Mouse (Mus musculus): ENCODE results near the gene Lipe.

Gene Lipe

GRCm38 (mm10) chr7:25385850-25386555 lies 12.5 kb downstream of the Lipe start:
- DNase-seq (ENCODE audit: low spot score in 2 of 2) = peak in 1 of 2 experiments; percentile 35

DNA sequence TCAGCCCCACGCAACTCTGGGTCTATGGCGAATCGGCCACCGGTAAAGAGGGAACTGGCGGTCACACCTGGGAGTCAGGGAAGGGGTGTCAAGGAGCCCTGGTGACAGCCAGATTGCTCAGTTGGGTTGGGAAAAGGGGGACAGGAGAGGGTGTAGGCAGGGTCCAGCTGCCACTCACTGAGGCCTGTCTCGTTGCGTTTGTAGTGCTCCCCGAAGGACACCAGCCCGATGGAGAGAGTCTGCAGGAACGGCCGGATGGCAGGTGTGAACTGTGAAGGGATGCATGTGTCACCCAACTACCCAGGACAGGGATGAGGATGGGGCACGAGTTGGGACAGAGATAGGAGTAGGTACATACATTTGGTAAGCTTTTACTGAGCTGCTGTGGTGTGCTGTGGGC lies 13.3 kb downstream of the Lipe start:
- no peak for DNase-seq (ENCODE audit: low spot score in 2 of 2)

GRCm38 (mm10) chr7:25384818-25385217 lies 13.7 kb downstream of the Lipe start:
- peak in 1 of 2 experiments; percentile 7 for DNase-seq (ENCODE audit: low spot score in 2 of 2)

GRCm38 (mm10) chr7:25384318-25384717 lies 14.2 kb downstream of the Lipe start:
- peak in 1 of 2 experiments; percentile 7 for DNase-seq (ENCODE audit: low spot score in 2 of 2)

DNA sequence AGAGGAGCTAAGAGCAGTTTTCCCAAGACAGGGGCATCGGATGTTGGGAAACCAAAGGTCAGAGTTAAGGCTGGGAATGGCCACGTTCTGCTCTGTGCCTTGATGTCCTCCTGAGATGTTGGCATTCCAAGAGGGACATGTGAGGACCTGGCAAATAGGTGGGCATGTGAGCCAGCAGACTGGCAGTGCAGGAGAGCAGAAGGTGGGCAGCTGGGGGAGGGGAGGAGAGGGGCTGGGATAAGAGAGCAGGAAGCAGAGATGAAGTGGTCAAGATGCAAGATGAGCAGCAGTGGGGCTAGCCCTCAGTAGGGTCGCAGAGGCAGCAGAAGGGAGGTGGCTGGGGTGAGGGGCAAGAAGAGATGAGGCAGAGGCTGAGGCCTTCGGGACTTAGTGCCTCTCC lies 14.6 kb downstream of the Lipe start:
- DNase-seq (ENCODE audit: low spot score in 2 of 2) = no peak

DNA sequence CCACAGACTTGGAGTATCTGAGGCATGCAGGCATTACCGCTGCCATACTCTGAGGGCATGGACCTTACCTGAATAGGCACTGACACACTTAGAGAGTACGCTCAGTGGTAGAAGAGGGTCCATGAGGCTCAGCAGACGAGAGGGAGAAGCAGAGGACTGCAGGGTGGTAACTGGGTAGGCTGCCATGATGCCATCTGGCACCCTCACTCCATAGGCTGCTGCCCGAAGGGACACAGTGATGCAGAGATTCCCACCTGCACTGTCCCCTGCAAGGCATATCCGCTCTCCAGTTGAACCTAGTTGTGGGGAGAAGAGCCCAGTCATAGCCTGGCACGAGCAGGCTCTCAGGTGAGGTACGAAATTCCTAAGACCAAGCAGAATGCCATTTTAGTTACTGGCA lies 15.1 kb downstream of the Lipe start:
- peak in 1 of 2 experiments; percentile 5 for DNase-seq (ENCODE audit: low spot score in 2 of 2)

- no peak for DNase-seq (ENCODE audit: low spot score in 2 of 2)
These were observed 16.0 kb downstream of the Lipe start for GRCm38 (mm10) chr7:25382541-25382940.

GRCm38 (mm10) chr7:25381284-25381680 lies 17.2 kb downstream of the Lipe start:
- DNase-seq (ENCODE audit: low spot score in 2 of 2) = no peak

DNA sequence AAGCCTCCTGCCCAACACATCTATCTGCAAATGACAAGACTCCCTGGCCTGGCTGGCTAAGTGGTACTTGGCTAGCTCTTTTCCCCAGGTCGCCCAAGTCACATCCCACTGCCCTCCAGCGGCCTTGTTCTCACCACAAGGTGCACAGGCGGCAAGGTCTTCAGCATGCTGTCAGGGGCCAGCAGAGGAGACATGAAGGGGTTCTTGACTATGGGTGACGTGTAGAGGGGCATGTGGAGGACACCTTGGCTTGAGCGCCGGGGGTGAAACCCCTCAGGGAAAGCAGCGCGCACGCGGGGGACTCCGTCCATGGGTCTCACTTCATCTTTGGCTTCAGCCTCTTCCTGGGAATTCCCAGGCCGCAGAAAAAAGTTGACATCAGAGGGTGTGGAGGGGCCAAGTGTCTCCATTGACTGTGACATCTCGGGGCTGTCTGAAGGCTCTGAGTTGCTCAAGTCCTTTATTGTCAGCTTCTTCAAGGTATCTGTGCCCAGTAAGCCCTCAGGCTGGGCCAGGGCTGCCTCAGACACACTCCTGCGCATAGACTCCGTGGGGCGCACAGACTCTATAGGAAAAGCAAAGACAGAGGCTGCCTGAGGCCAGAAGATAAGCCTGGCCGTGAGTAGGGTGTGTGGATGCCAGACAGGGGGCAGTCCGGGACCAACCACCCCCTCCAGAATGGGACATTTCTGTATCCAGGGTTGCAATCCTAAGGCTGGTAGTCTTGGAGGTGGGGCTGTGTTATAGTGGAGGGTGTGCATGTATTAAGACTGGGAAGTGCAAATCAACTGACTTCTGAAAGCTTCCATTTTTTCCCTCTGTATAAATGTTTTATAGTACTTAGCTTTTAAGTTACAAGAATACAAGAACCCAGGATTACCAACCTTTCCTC lies 17.9 kb downstream of the Lipe start:
- DNase-seq (ENCODE audit: low spot score in 2 of 2) = peak in 1 of 2 experiments; percentile 8

DNA sequence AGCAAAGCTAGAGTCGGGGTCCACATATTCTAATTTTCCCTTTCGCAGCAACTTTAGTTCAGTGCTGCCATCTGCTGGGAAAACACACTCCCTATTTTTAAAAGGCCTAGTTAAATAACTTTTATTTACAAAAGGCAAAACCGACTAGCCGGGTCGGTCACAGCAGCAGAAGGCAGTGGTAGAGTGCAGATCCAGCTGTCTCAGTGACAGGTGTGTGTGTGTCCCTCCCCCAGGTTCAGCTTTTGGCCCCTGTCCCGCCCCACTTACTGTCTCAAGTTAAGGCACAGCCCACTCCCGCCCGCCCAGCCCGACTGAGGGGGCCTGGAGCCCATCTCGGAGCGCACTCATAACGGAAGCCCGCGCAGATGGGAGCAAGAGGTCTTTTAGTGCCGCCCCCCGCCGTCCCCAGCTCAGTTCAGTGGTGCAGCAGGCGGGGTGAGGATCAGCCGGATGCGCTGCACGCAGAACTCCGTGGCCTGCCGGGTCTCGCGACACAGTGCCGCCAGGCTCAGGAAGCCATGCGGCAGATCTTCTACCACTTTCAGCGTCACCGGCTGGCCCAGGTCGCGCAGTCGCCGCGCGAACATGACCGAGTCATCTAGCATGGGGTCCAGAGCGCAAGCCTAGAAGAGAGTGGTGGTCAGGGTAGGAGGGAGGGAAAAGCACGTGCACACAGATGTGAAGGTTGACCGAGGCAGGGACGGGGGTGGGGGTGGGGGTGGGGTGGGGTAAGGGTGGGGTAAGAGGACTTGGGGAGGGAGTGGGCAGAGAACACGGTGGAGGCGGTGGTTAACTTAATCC lies 18.8 kb downstream of the Lipe start:
- DNase-seq (ENCODE audit: low spot score in 2 of 2) = peak; percentile 19 to 42

- DNase-seq (ENCODE audit: low spot score in 2 of 2) = no peak
These were observed 20.1 kb downstream of the Lipe start for GRCm38 (mm10) chr7:25378181-25379100.

- DNase-seq (ENCODE audit: low spot score in 2 of 2) = no peak
These were observed 21.3 kb downstream of the Lipe start for GRCm38 (mm10) chr7:25377100-25377700.

DNA sequence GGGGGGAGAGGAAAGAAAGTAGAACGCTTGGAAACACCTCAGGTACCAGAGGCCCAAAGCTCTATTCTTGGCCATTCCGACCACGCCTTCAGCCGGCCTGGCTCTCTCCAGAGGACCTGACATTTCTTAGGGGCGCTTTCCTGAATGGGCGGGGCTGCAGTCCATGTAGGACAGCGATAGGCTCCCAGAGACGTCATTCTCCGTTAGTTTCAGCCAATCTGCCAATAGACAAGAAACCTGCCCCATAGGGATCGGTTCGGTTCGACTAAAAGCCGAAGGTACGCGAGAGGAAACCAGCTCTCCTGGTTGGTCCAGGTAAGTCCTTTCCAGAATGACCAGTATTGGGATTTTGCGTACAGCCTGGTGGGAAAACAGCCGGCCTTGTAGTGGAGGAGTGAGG lies 22.0 kb downstream of the Lipe start:
- DNase-seq (ENCODE audit: low spot score in 2 of 2) = peak in 1 of 2 experiments; percentile 15

DNA sequence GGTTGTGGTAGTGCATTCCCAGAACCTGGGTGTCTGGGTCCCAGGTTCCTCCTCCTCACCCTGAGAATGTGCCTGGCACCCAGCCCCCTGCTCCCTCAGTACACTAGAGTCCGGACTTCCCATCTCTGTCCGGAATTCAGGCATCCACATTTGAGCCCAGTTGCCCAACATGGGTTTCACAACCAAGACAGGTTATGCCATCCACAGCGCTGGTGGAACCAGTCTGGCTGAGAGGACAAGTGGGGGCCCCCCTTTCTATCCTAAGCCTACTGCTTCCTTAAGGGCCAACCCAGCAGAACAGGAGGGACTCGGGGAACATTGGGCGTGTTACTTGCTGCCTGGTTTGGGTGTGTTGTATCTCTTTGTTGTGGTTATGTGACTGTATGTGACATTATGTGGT lies 26.1 kb downstream of the Lipe start:
- DNase-seq (ENCODE audit: low spot score in 2 of 2) = no peak

DNA sequence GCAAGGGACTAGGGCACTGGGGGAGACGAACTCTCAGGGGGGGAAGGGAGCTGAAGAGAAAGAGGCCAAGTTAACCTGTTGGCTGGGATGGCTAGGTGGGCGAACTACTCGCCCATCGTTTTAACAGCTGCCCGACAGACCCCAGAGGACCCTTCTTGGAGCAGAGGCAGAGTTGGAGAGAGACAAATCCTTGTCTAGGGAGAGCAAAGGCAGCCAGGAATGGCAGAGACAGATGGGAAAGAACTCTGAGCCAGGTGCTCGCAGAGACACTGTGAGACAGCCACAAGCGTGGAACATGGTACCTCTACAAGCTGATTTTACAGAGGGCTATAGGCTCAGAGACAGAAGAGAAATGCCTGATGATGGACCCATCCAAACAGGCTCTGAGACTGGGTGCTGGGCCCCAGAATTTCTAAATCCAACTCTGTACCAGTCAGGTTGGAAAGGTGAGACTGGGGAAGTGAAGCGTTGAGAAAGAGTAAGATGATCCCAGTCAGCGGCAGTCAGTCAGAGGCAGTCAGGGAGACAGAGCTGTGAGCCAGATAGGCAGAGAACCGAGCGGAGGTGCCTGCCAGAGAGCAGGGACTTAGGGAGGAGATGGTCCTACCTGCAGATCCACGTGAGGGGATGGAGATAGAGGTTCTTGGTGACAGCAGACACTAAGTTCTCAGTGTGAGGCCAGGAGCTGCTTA lies 29.3 kb downstream of the Lipe start, which contains the start of gene Cnfn:
Cnfn (minus strand) TSS at position 667 of the 692 bp plus-strand sequence.
- DNase-seq (ENCODE audit: low spot score in 2 of 2) = no peak

GRCm38 (mm10) chr7:25368333-25368732 lies 30.2 kb downstream of the Lipe start:
- DNase-seq (ENCODE audit: low spot score in 2 of 2) = no peak

DNA sequence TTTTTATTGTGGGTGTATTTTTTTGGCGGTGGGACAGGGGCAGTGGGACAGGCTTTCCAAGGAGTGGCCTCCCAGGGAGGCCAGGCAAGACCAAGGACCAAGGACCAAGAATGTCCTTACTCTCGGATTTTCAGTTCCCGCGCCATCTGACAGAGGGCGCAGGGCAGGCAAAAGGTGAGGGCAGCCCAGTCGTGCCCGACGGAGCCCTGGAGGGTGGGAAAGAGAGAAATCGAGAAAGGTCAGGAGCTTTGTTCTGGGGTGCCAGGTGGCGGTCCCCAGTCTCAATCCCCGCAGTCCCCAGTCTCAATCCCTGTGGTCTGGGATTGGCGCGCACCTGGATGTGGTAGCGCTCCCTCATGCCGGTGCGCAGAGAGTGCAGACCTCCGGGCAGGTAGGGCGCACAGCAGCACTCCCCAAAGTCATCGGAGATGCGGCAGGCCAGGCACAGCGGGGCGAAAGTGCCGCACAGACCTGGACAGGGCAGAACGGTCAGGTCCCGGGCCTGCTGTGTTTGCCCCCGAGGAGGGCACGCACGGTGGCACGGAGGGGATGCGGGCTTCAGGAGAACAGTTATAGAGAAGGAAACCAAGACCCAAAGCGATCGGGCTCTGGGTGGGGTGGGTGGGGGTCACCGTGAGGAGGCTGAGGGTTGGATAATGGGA lies 30.7 kb downstream of the Lipe start:
- no peak for DNase-seq (ENCODE audit: low spot score in 2 of 2)

DNA sequence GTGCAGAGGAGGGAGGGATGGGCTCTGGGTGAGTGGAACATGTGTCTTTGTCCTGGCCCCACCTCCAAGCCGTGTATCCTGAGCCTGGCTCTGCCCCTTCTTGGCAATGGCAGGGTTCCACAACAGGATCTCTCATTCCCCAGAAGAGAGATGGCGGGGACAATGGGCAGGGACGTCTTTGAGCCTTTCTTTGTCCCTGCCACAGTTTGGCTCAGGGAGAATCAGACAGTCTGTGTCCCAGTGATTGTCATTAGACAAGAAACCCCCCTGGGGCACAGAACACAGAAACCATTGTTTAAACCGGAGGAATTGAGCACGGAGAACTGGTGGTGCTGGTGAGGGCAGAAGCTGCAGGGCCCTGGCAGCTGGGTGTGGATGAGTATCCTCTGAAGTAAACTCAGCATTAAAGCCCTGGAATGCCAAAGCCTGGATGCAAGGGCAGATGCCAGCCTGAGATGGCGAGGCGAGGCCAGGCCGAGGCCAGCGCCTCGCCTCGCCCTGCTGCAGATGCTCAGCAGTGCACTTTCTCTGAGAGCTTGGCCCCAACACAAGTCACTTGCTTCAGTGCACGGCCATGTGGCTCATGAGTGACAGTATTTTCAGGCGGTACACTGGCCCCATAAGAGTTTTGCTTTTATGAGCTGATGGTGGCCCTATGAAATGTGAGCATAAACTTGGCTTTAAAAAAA lies 32.4 kb downstream of the Lipe start:
- DNase-seq (ENCODE audit: low spot score in 2 of 2) = no peak

DNA sequence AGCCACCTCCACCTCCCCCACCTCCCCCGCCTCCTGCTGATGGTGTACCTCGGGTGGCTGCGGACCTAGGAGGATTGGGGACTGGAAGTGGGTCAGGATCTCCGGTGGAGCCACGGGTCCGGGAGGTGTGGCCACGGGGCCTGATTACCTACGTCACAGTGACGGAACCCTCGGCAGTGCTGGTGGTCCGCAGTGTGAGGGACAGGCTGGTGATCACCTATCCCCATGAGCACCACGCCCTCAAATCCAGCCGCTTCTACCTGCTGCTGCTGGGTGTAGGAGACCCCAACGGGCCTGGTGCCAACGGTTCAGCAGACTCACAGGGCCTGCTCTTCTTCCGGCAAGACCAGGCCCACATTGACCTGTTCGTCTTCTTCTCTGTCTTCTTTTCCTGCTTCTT lies 34.9 kb downstream of the Lipe start:
- DNase-seq (ENCODE audit: low spot score in 2 of 2) = no peak

Data from spleen, postnatal 14 days (tissue).